Mouse (Mus musculus) CH12.LX (cell line): Measurements from ENCODE around the gene Gpnmb. TPM values are rescaled to one million over a fixed set of nuclear protein-coding genes. Genes with fewer than 3 reads are reported as not detected.

Experiments
- DNase-seq: peaks from one replicate; pipeline ENCODE4 v3.0.0-alpha.2; 2013; ENCODE audit errors: extremely low read depth
- H3K27ac ChIP-seq: 2 replicates; pipeline ENCODE4 v1.5.1; 2012; ENCODE audit warnings: low read depth, mild to moderate bottlenecking, control low read depth, moderate library complexity; ENCODE audit not compliant: insufficient read depth
- H3K27me3 ChIP-seq: replicated peaks from 2 replicates; pipeline ENCODE3; 2012; ENCODE audit warnings: inconsistent platforms
- H3K36me3 ChIP-seq, 2 experiments: replicated peaks in 1 of 2; 2 replicates each; pipeline versions ENCODE3 to v1.6.1; 2012; ENCODE audit warnings: inconsistent platforms in 1 of 2, low read length in 1 of 2, mild to moderate bottlenecking in 1 of 2, mixed read lengths in 1 of 2, moderate library complexity in 1 of 2; ENCODE audit not compliant: control insufficient read depth in 1 of 2, insufficient read depth in 1 of 2
- H3K4me1 ChIP-seq, 2 experiments: 2 replicates each; pipeline ENCODE4 v1.6.1; 2012; ENCODE audit warnings: inconsistent platforms in 1 of 2, moderate library complexity in 1 of 2; ENCODE audit not compliant: insufficient read depth in 2 of 2, control insufficient read depth in 1 of 2
- H3K4me2 ChIP-seq: 2 replicates; pipeline ENCODE4 v1.6.1; 2012; ENCODE audit warnings: low read depth, mild to moderate bottlenecking, control low read depth; ENCODE audit not compliant: poor library complexity, insufficient read depth, severe bottlenecking
- H3K4me3 ChIP-seq, 3 experiments: fragments of 150-350 bp in 1 of 3; sonication (generic) in 1 of 3; replicated peaks in 1 of 3; 2 replicates each; pipeline versions ENCODE3 to v1.5.1; 2011 to 2012; ENCODE audit warnings: low read depth in 2 of 3, low read length in 2 of 3, mild to moderate bottlenecking in 2 of 3, moderate library complexity in 2 of 3, control low read depth in 1 of 3, improper control_type of control experiment in 1 of 3, inconsistent platforms in 1 of 3, mixed read lengths in 1 of 3; ENCODE audit not compliant: poor library complexity in 1 of 3
- H3K79me2 ChIP-seq: replicated peaks from 2 replicates; pipeline ENCODE4 v1.6.1; 2012; ENCODE audit warnings: mild to moderate bottlenecking, moderate library complexity; ENCODE audit not compliant: control insufficient read depth, poor library complexity, insufficient read depth, severe bottlenecking; ENCODE audit errors: extremely low read depth
- H3K9ac ChIP-seq: 2 replicates; pipeline ENCODE4 v1.6.1; 2012; ENCODE audit warnings: low read depth, mild to moderate bottlenecking, control low read depth, moderate library complexity; ENCODE audit not compliant: insufficient read depth
- H3K9me3 ChIP-seq: replicated peaks from 2 replicates; pipeline ENCODE3; 2012; ENCODE audit warnings: low read length, inconsistent platforms, mixed read lengths
- CTCF ChIP-seq, 2 experiments: IDR thresholded peaks in 1 of 2; conservative IDR thresholded peaks in 1 of 2; 2 replicates each; pipeline ENCODE4 v1.5.1; 2011 to 2012; ENCODE audit warnings: low read depth in 2 of 2, low read length in 2 of 2, improper control_type of control experiment in 1 of 2, inconsistent platforms in 1 of 2, mild to moderate bottlenecking in 1 of 2, moderate library complexity in 1 of 2
- ELF1 ChIP-seq: IDR thresholded peaks from 2 replicates; pipeline ENCODE4 v1.6.1; 2014; ENCODE audit warnings: low read depth, mild to moderate bottlenecking, inconsistent platforms, low read length, improper control_type of control experiment
- EP300 ChIP-seq: IDR thresholded peaks from 2 replicates; pipeline ENCODE4 v1.6.1; 2011; ENCODE audit warnings: low read length, improper control_type of control experiment
- HCFC1 ChIP-seq: IDR thresholded peaks from 2 replicates; pipeline ENCODE4 v1.6.1; 2012; ENCODE audit warnings: low read depth, mild to moderate bottlenecking, inconsistent platforms, low read length, improper control_type of control experiment
- JUND ChIP-seq: conservative IDR thresholded peaks from 2 replicates; pipeline ENCODE4 v1.6.1; 2011; ENCODE audit warnings: low read depth, low read length, improper control_type of control experiment
- KAT2A ChIP-seq: IDR thresholded peaks from 2 replicates; pipeline ENCODE4 v1.6.1; 2012; ENCODE audit warnings: low read length, improper control_type of control experiment, inconsistent platforms; ENCODE audit not compliant: insufficient replicate concordance
- MAFK ChIP-seq: IDR thresholded peaks from 2 replicates; pipeline ENCODE4 v1.6.1; 2011; ENCODE audit warnings: low read length, improper control_type of control experiment; ENCODE audit not compliant: insufficient replicate concordance
- PAX5 ChIP-seq: IDR thresholded peaks from 2 replicates; pipeline ENCODE4 v1.6.1; 2012; ENCODE audit warnings: low read length, inconsistent platforms, mixed read lengths
- ZC3H11A ChIP-seq: IDR thresholded peaks from 2 replicates; pipeline ENCODE4 v1.6.1; 2012; ENCODE audit warnings: low read depth, mild to moderate bottlenecking, inconsistent platforms, low read length, improper control_type of control experiment
- ZMIZ1 ChIP-seq: IDR thresholded peaks from 2 replicates; pipeline ENCODE4 v1.6.1; 2012; ENCODE audit warnings: low read depth, mild to moderate bottlenecking, inconsistent platforms, low read length, improper control_type of control experiment
- dilution Hi-C: fragments of 300-500 bp; cut with MboI; formaldehyde crosslinking; loops from 2 replicates; pipeline ENCODE4 v1.14.3; 2020; ENCODE audit warnings: low sequenced_read_pairs; ENCODE audit not compliant: extremely low pct_unique_long_range_greater_than_20kb, extremely low pct_ligation_motif_present
- in situ Hi-C: fragments of 300-500 bp; cut with MboI; formaldehyde crosslinking; loops from 3 replicates; pipeline ENCODE4 v1.14.3; 2019; ENCODE audit warnings: low sequenced_read_pairs, low pct_ligation_motif_present, low pct_unique_long_range_greater_than_20kb, mixed read lengths
- polyA plus RNA-seq: library from polyadenylated mRNA; unstranded; fragments of >175 nt; gene quantifications from 2 replicates; pipeline ENCODE4 v1.2.1, GENCODE M21; 2012; ENCODE audit warnings: low read depth; ENCODE audit not compliant: insufficient read length
- total RNA-seq, 2 experiments: library from RNA; depleted of rRNA; stranded (reverse); fragments of 300-350 nt in 1 of 2; fragments of >200 nt in 1 of 2; gene quantifications; 2 replicates each; pipeline ENCODE4 v1.2.3; 2012 to 2014

Gpnmb gene
- total and polyA plus RNA-seq, 3 experiments: 0.24 TPM; not detected in 2

- dilution Hi-C loops (no loop called here), in situ Hi-C loops (no loop called here)
- no peak overlapping the region for H3K9ac ChIP-seq
- peak overlapping the region; percentile 33; the same call in 1 of the 2 replicates for H3K4me2 ChIP-seq
- no peak overlapping the region for H3K27ac ChIP-seq
- no peaks in the 10 kb centered on the region for H3K79me2 ChIP-seq
- no peaks in the 10 kb centered on the region for H3K9me3 ChIP-seq
- DNase-seq: no peak
- H3K27me3 ChIP-seq: peaks cover 2% of the 10 kb centered on the region
- H3K4me3 ChIP-seq: no peak overlapping the region
- H3K4me1 ChIP-seq: no peaks in the 10 kb centered on the region
- TF ChIP-seq ELF1 (peak; percentile 30; the same call in 1 of the 2 replicates), MAFK (no peak)
- H3K36me3 ChIP-seq: no peaks in the 10 kb centered on the region
Observed at GRCm38 (mm10) chr6:49017150-49017549, 19.2 kb upstream of the Gpnmb start.

- Histone ChIP-seq H3K9me3 (no peaks in the 10 kb centered on the region), H3K79me2 (no peaks in the 10 kb centered on the region), H3K27ac (no peak overlapping the region), H3K4me3 (no peak overlapping the region), H3K4me2 (no peak overlapping the region), H3K9ac (no peak overlapping the region), H3K36me3 (no peaks in the 10 kb centered on the region), H3K4me1 (no peaks in the 10 kb centered on the region), H3K27me3 (no peaks in the 10 kb centered on the region)
- TF ChIP-seq ELF1: no peak
- no peak for TF ChIP-seq ZC3H11A
- no peak for TF ChIP-seq HCFC1
- TF ChIP-seq CTCF (conservative IDR thresholded peaks at IDR 0.05 in 1 of 2, IDR thresholded peaks at IDR 0.05 in 1 of 2; ENCODE audit: low read depth in 2 of 2, low read length in 2 of 2): no peak
- no peak for TF ChIP-seq ZMIZ1
- TF ChIP-seq EP300: no peak
- TF ChIP-seq KAT2A: no peak
- in situ Hi-C loops (no loop called here), dilution Hi-C loops (no loop called here)
- DNase-seq: no peak
Observed at GRCm38 (mm10) chr6:49019341-49019740, 17.0 kb upstream of the Gpnmb start.

DNA sequence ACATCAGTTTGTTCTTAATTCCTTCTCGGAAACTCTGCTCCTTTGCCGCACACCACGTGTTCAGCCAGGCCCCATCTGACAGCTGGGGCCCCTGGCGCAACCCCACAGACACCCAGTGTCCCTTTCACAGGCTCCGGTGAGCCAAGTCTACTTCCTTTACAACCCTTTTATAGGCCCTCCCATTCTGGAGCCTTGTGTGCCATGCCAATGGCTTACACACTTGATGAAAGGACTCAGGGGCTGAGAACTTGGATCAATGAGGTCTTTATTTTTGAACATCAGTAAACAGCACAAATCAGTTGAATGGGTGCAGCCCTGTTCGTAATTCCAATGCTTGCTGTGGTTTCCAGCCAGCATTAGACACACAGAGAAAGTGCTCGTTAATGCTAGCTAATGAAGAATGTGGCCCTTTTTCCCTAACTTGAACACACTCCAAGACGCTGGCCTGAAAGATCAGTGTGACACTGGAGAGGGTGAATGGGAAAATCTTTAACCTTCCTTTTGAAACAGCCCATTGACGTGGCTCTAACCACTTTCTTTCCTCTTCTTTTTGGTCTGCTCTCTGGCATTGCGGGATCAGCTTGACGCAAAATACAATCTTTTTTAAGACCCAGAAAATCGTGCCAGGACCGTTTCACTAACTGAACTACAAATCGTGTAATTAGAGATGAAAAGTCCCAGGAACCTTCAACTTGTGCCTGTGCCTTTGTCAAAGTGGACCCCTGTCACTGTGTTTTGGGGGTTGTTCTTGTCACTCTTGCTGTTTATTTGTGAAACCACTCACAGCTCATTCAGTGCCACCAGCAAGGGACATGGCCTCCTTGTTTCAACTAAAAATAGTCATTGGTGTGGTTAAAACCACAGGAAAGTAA lies 15.0 kb upstream of the Gpnmb start:
- no peak for DNase-seq
- H3K79me2 ChIP-seq: no peaks in the 10 kb centered on the region
- TF ChIP-seq JUND (no peak), PAX5 (no peak), HCFC1 (no peak)
- in situ Hi-C loops: no loop called here
- H3K36me3 ChIP-seq: no peaks in the 10 kb centered on the region
- no peaks in the 10 kb centered on the region for H3K9me3 ChIP-seq
- dilution Hi-C loops: no loop called here
- H3K4me1 ChIP-seq: no peaks in the 10 kb centered on the region
- H3K4me2 ChIP-seq: no peak overlapping the region
- no peaks in the 10 kb centered on the region for H3K27me3 ChIP-seq
- no peak overlapping the region for H3K4me3 ChIP-seq
- H3K27ac ChIP-seq: no peak overlapping the region
- no peak overlapping the region for H3K9ac ChIP-seq
